Mouse (Mus musculus): ENCODE measurements at regions not wholly inside any gene's neighbourhood (a gene's known extent, or its start where the extent isn't known, plus 50 kb on each side); places are given as distances from the start of the nearest gene placed in this dataset.
"Not testable (repeated sequence)": the region's sequence is repeated elsewhere in the genome, so short reads cannot be mapped to it uniquely, and the experiment has no call there.

DNA sequence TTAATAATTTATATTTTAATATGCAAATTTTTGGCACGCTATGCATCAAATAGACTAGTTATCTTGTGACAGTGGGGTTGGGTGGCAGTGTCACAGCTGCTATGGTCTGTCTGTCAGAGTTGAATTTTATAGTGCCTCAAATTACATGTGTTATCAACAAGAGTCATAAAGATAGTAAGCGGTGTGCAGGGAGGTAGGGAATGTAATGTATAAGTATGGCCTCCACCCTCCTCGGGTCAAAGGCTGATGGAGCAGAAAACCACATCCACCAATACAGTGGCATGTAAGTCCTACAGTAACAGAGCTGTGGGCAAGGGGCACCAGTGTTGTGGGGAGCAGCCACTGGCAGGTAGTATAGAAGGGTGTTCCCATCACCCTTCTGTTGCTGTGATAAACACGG, 72.9 kb downstream of the Adra2a start:
- peaks cover 20% of the 10 kb centered on the region for H3K4me1 ChIP-seq (ENCODE audit: control insufficient read depth, insufficient read depth, low read length)
- no peak overlapping the region for H3K4me3 ChIP-seq (ENCODE audit: low read length)
- no peaks in the 10 kb centered on the region for H3K36me3 ChIP-seq (ENCODE audit: control insufficient read depth, insufficient read depth, low read length)
- H3K4me2 ChIP-seq (ENCODE audit: low read depth, low read length), result peak overlapping the region; percentile 9; the same call in 1 of the 2 replicates
- H3K27ac ChIP-seq (ENCODE audit: low read length), result no peak overlapping the region
- no peaks in the 10 kb centered on the region for H3K9me3 ChIP-seq (ENCODE audit: control insufficient read depth, low read length)
- no peaks in the 10 kb centered on the region for H3K27me3 ChIP-seq (replicated peaks; ENCODE audit: control insufficient read depth, insufficient read depth, low read length)
- H3K9ac ChIP-seq (ENCODE audit: low read depth, low read length), result no peak overlapping the region
- 52% methylated on average over 4 of the region's 4 CpGs for WGBS
- peak; percentile 90 for ATAC-seq

DNA sequence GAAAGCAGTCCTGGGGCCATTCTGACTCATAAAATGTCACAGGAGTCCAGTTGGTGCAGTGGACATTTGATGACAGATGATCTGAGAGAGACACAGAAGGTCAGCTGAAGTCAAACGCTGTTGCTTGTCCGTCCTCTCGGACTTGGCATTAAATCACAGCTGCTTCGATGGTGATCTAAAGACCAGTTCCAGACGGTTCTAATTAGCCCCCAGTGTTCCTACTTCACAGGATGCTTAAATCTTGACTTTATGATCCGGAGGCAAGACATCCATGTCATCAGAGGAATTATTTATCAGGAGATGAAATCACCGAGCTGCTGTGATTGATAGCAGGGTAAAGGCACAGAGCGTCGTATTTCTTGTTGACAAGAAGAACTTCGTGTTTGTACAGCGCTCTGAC, 73.7 kb downstream of the Adra2a start:
- H3K4me1 ChIP-seq (ENCODE audit: control insufficient read depth, insufficient read depth, low read length), result peaks cover 20% of the 10 kb centered on the region
- no peak overlapping the region for H3K27ac ChIP-seq (ENCODE audit: low read length)
- no peak overlapping the region for H3K4me3 ChIP-seq (ENCODE audit: low read length)
- no peak overlapping the region for H3K4me2 ChIP-seq (ENCODE audit: low read depth, low read length)
- H3K27me3 ChIP-seq (replicated peaks; ENCODE audit: control insufficient read depth, insufficient read depth, low read length), result no peaks in the 10 kb centered on the region
- no peaks in the 10 kb centered on the region for H3K36me3 ChIP-seq (ENCODE audit: control insufficient read depth, insufficient read depth, low read length)
- H3K9ac ChIP-seq (ENCODE audit: low read depth, low read length), result no peak overlapping the region
- WGBS, result 62% methylated on average over 11 of the region's 11 CpGs
- no peaks in the 10 kb centered on the region for H3K9me3 ChIP-seq (ENCODE audit: control insufficient read depth, low read length)
- ATAC-seq, result no peak

DNA sequence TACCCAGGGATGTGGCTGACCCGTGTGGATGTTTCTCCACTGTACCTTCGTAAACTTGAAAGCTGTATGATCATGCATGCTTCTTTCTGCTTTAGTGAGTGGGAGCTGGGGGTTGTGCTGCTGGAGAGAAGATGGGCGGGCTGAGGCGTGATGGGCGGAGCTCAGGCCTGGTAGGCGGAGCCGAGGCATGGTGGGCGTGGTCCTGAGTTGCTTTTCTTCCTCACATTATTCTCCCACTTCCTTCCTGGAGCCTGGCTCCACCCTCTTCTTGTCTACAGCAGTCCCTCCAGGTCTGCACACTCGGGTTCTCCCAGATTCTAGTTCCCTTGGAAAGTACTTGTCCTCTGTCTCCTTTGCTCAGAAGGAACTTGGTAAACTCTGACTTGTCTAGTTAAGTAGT, 79.6 kb downstream of the Adra2a start:
- no peaks in the 10 kb centered on the region for H3K9me3 ChIP-seq (ENCODE audit: control insufficient read depth, low read length)
- H3K27me3 ChIP-seq (replicated peaks; ENCODE audit: control insufficient read depth, insufficient read depth, low read length), result no peaks in the 10 kb centered on the region
- no peaks in the 10 kb centered on the region for H3K4me1 ChIP-seq (ENCODE audit: control insufficient read depth, insufficient read depth, low read length)
- no peak overlapping the region for H3K27ac ChIP-seq (ENCODE audit: low read length)
- 79% methylated on average over 9 of the region's 9 CpGs for WGBS
- H3K36me3 ChIP-seq (ENCODE audit: control insufficient read depth, insufficient read depth, low read length), result no peaks in the 10 kb centered on the region
- no peak overlapping the region for H3K9ac ChIP-seq (ENCODE audit: low read depth, low read length)
- H3K4me2 ChIP-seq (ENCODE audit: low read depth, low read length), result no peak overlapping the region
- H3K4me3 ChIP-seq (ENCODE audit: low read length), result no peak overlapping the region
- no peak for ATAC-seq

DNA sequence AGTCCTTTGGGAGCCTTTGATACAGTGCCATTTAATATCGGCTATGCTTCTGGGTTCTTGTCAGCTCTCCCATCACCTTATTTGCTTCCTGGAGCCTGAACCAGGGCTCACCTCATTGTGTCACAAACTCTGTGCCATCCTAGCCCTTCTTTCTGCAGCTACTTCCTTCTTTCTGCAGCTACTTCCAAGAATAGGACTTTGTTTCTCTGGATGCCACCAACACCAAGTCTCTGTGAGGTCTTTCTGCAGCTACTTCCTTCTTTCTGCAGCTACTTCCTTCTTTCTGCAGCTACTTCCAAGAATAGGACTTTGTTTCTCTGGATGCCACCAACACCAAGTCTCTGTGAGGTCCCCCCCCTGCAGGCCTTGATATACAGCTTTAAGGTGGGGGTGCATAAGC, 107.8 kb downstream of the Adra2a start:
- H3K36me3 ChIP-seq (ENCODE audit: control insufficient read depth, insufficient read depth, low read length); H3K4me1 ChIP-seq (ENCODE audit: control insufficient read depth, insufficient read depth, low read length); H3K9ac ChIP-seq (ENCODE audit: low read depth, low read length); H3K9me3 ChIP-seq (ENCODE audit: control insufficient read depth, low read length); ATAC-seq; H3K27me3 ChIP-seq (replicated peaks; ENCODE audit: control insufficient read depth, insufficient read depth, low read length); H3K4me2 ChIP-seq (ENCODE audit: low read depth, low read length); H3K4me3 ChIP-seq (ENCODE audit: low read length); H3K27ac ChIP-seq (ENCODE audit: low read length): not testable (repeated sequence)
- 88% methylated on average over 1 of the region's 1 CpGs for WGBS

DNA sequence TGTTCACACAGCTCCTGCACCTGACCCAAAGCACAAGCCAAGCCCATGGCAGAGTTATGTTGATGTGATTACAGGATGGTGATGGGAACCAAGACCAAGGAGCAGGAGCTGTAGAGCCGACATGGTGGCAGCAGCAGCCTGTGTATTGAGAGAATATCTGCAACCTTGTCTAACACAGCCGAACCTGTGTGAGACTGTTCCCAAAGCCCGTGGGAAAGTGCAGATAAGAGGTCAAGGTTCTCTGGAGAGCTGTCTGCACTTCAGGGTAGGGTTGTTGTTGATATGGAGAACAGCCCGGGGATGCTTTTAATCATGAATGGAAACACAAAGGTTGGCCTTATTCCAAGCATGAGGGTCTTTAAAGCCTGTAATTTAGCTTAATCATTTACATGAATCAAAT, 110.4 kb downstream of the Adra2a start:
- H3K4me3 ChIP-seq (ENCODE audit: low read length), result no peak overlapping the region
- H3K36me3 ChIP-seq (ENCODE audit: control insufficient read depth, insufficient read depth, low read length), result no peaks in the 10 kb centered on the region
- no peaks in the 10 kb centered on the region for H3K9me3 ChIP-seq (ENCODE audit: control insufficient read depth, low read length)
- H3K4me1 ChIP-seq (ENCODE audit: control insufficient read depth, insufficient read depth, low read length), result peaks cover 6% of the 10 kb centered on the region
- no peaks in the 10 kb centered on the region for H3K27me3 ChIP-seq (replicated peaks; ENCODE audit: control insufficient read depth, insufficient read depth, low read length)
- peak; percentile 95 for ATAC-seq
- 54% methylated on average over 4 of the region's 4 CpGs for WGBS
- H3K9ac ChIP-seq (ENCODE audit: low read depth, low read length), result no peak overlapping the region
- peak overlapping the region; percentile 13; the same call in 1 of the 2 replicates for H3K27ac ChIP-seq (ENCODE audit: low read length)
- no peak overlapping the region for H3K4me2 ChIP-seq (ENCODE audit: low read depth, low read length)

DNA sequence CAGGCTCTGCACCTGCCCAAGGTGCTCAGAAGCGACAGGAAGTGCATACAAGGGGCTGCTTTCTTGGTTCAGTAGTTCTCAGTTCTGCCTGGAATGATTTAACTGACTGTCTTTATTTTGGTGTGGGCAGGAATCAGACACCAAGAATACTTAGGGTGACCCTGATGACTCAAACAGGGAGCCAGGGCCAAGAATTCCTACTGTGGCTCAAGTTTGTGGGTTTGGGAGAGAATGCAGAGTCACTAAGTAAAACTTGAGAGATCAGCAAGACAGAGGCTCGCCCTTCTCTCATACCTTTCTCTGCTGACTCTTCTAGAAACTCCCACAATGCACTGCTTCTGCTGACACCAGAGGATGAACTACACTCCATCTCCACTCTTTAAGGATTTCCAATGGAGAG, 126.4 kb downstream of the Adra2a start:
- ATAC-seq, result no peak

DNA sequence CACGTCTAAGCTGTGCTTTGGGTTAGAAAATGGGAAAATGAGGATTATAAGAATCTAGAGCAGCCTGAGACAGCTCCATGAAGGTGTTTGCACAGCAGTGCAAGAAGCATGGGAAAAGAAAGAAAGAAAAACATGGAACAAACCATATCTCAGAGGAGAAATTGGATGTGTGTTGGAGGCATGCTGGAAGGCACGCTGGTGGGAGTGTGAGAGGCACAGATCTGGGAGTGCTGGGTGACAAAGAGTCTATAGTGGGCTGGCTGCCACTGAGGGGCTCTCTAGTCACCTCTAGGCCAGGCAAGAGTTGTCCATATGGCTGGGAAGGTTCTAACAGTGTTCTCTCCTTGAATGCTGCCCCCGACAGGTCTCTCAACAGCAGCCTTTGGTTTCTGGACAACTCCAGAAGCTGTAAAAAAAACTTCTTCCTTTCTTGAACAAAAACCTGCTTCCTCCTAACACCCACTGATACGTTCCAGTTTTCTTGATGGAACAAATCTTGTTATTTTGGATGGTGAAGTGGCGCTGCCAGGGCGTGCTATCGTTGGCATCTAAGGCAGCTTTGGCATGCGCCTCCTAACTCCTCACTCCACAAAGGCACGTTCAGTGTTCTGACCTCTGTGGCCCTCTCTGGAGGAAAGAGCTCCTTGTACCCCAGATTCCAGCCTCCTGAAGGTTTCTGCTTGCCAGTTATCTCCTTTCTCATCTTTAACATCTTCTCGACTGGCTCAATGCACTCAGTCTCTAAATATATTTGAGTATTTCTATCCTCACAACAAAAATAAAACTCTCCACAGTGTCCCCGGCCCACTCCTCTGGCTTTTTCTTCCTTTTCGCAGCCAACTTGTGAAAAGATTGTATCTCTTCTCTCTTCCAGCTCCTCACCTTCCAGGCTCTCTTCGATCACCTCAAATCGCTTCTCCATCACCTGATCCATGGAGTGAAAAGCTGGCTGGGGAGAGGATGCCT, 130.4 kb downstream of the Adra2a start:
- Histone ChIP-seq H3K4me3 (ENCODE audit: low read length) (no peak overlapping the region), H3K9ac (ENCODE audit: low read depth, low read length) (no peak overlapping the region), H3K27ac (ENCODE audit: low read length) (no peak overlapping the region), H3K4me1 (ENCODE audit: control insufficient read depth, insufficient read depth, low read length) (no peaks in the 10 kb centered on the region), H3K4me2 (ENCODE audit: low read depth, low read length) (no peak overlapping the region), H3K9me3 (ENCODE audit: control insufficient read depth, low read length) (no peaks in the 10 kb centered on the region), H3K27me3 (replicated peaks; ENCODE audit: control insufficient read depth, insufficient read depth, low read length) (no peaks in the 10 kb centered on the region; the same call in 1 of the 2 replicates), H3K36me3 (ENCODE audit: control insufficient read depth, insufficient read depth, low read length) (no peaks in the 10 kb centered on the region)
- no peak for ATAC-seq
- 88% methylated on average over 14 of the region's 14 CpGs for WGBS

More for the DNA sequence above, 126.4 kb downstream of the Adra2a start:
- WGBS, result 56% methylated on average over 2 of the region's 2 CpGs
- Histone ChIP-seq H3K36me3 (ENCODE audit: control insufficient read depth, insufficient read depth, low read length) (no peaks in the 10 kb centered on the region), H3K27ac (ENCODE audit: low read length) (no peak overlapping the region), H3K9me3 (ENCODE audit: control insufficient read depth, low read length) (no peaks in the 10 kb centered on the region), H3K4me2 (ENCODE audit: low read depth, low read length) (no peak overlapping the region), H3K9ac (ENCODE audit: low read depth, low read length) (no peak overlapping the region), H3K4me1 (ENCODE audit: control insufficient read depth, insufficient read depth, low read length) (no peaks in the 10 kb centered on the region), H3K4me3 (ENCODE audit: low read length) (no peak overlapping the region), H3K27me3 (replicated peaks; ENCODE audit: control insufficient read depth, insufficient read depth, low read length) (no peaks in the 10 kb centered on the region; the same call in 1 of the 2 replicates)

DNA sequence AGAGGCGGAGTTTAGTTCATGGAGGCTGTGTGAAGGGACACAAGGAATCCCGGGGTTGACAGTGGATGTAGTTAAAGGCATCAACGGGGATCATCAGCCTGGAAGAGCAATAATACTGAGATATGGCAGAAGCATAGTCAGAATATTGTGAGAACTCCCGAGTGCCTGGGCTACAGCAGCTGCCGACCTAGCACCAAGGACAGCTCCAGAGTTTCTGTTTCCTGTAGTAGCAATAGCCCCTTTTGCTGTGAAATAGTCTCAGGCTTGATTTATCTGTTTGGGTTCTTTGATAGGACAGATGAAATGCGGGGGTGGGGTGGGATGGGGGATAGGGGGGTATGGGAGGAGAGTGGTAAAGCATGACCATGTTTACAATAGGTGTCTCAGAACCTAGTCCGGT, 131.8 kb downstream of the Adra2a start:
- WGBS, result 40% methylated on average over 7 of the region's 7 CpGs

DNA sequence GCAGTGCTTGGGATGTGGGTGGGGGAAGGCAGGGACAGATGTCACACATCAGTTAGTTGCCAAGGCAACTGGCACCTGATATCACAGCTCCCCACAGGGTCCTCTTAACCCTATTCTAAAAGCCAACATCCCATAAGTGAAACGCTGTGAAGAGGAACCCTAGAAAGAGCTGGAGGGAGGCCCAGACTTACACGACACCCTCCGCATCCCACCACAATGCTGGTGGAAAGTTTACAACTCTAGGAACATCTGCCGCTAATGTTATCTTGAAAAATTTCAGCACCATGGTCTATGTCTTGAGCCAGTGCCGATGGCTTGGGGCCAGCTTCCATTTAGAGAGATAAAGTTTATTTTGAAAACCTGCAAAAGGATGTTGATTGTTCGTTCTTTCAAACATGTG, 133.5 kb downstream of the Adra2a start:
- H3K36me3 ChIP-seq (ENCODE audit: control insufficient read depth, insufficient read depth, low read length), result no peaks in the 10 kb centered on the region
- no peaks in the 10 kb centered on the region for H3K9me3 ChIP-seq (ENCODE audit: control insufficient read depth, low read length)
- no peak overlapping the region for H3K9ac ChIP-seq (ENCODE audit: low read depth, low read length)
- H3K4me3 ChIP-seq (ENCODE audit: low read length), result no peak overlapping the region
- 49% methylated on average over 6 of the region's 6 CpGs for WGBS
- no peaks in the 10 kb centered on the region for H3K4me1 ChIP-seq (ENCODE audit: control insufficient read depth, insufficient read depth, low read length)
- no peak overlapping the region for H3K4me2 ChIP-seq (ENCODE audit: low read depth, low read length)
- H3K27ac ChIP-seq (ENCODE audit: low read length), result no peak overlapping the region
- no peaks in the 10 kb centered on the region; the same call in 1 of the 2 replicates for H3K27me3 ChIP-seq (replicated peaks; ENCODE audit: control insufficient read depth, insufficient read depth, low read length)
- no peak for ATAC-seq

More for the DNA sequence above, 131.8 kb downstream of the Adra2a start:
- Histone ChIP-seq H3K36me3 (ENCODE audit: control insufficient read depth, insufficient read depth, low read length) (no peaks in the 10 kb centered on the region), H3K27me3 (replicated peaks; ENCODE audit: control insufficient read depth, insufficient read depth, low read length) (no peaks in the 10 kb centered on the region; the same call in 1 of the 2 replicates), H3K9ac (ENCODE audit: low read depth, low read length) (no peak overlapping the region), H3K4me2 (ENCODE audit: low read depth, low read length) (no peak overlapping the region), H3K9me3 (ENCODE audit: control insufficient read depth, low read length) (no peaks in the 10 kb centered on the region), H3K4me3 (ENCODE audit: low read length) (no peak overlapping the region), H3K4me1 (ENCODE audit: control insufficient read depth, insufficient read depth, low read length) (no peaks in the 10 kb centered on the region), H3K27ac (ENCODE audit: low read length) (no peak overlapping the region)
- ATAC-seq, result no peak

Measured in intestine, embryonic 16.5 days (tissue).